Mouse (Mus musculus) midbrain, embryonic 11.5 days (tissue): ENCODE measurements at regions not wholly inside any gene's neighbourhood (a gene's known extent, or its start where the extent isn't known, plus 50 kb on each side); places are given as distances from the start of the nearest gene placed in this dataset.

Source experiments
- ATAC-seq: fragments of 200-750 bp; cut with Nextera tagmentation; 2 replicates; pipeline ENCODE4 v1.8.0; 2017; ENCODE audit warnings: moderate TSS enrichment, moderate library complexity; ENCODE audit not compliant: low FRiP score
- DNase-seq: peaks from one replicate; pipeline ENCODE4 v3.0.0; 2015; ENCODE audit warnings: low spot score; ENCODE audit errors: missing footprints
- H3K27ac ChIP-seq: fragments of 300-500 bp; sonication (generic); 2 replicates; pipeline ENCODE4 v1.5.1; 2014; ENCODE audit warnings: low read depth, low read length
- H3K27me3 ChIP-seq: fragments of 300-500 bp; sonication (generic); 2 replicates; pipeline ENCODE4 v1.6.1; 2014; ENCODE audit warnings: mild to moderate bottlenecking, low read length, moderate library complexity, mixed read lengths; ENCODE audit not compliant: control insufficient read depth, insufficient read depth
- H3K36me3 ChIP-seq: fragments of 300-500 bp; sonication (generic); 2 replicates; pipeline ENCODE4 v1.6.1; 2014; ENCODE audit warnings: mild to moderate bottlenecking, low read length, moderate library complexity, mixed read lengths; ENCODE audit not compliant: control insufficient read depth, insufficient read depth
- H3K4me1 ChIP-seq: fragments of 300-500 bp; sonication (generic); 2 replicates; pipeline ENCODE4 v1.6.1; 2014; ENCODE audit warnings: low read length; ENCODE audit not compliant: control insufficient read depth, insufficient read depth
- H3K4me2 ChIP-seq: fragments of 300-500 bp; sonication (generic); 2 replicates; pipeline ENCODE4 v1.6.1; 2014; ENCODE audit warnings: mild to moderate bottlenecking, moderate library complexity
- H3K4me3 ChIP-seq: fragments of 300-500 bp; sonication (generic); 2 replicates; pipeline ENCODE4 v1.5.1; 2014; ENCODE audit warnings: low read depth, low read length
- H3K9ac ChIP-seq: fragments of 300-500 bp; sonication (generic); 2 replicates; pipeline ENCODE4 v1.6.1; 2014; ENCODE audit warnings: low read length
- H3K9me3 ChIP-seq: fragments of 300-500 bp; sonication (generic); 2 replicates; pipeline ENCODE4 v1.6.1; 2016; ENCODE audit warnings: low read length; ENCODE audit not compliant: control insufficient read depth
- WGBS: fragments of 180-500 bp; shearing (Covaris S2); extraction: QIAGEN DNeasy Blood & Tissue Kit; methylation state at CpG from one replicate; pipeline ENCODE4 v1.1.7; 2014; 5-methylcytosine and 5-hydroxymethylcytosine counted together

DNA sequence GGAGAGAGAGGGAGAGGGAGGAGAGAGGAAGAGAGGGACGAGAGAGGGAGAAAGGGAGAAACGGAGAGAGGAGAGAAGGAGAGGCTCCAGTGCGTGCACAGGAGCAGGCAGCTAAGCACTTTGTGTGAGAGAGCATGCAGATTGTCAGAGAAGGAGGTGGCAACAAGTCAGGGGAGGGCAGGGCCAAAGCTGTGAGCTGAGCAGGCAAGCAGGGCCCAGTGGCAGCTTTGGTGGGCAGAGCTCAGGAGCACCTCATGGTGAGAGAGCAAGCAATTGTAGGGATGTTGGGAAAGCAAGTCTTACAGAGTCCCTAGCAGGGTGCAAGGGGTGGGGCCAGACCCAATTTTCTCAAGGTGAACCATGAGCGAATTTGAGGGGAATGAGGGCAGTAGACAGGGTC, 234.3 kb upstream of the Hey2 start:
- H3K27ac ChIP-seq = no peak overlapping the region
- 37% methylated on average over 4 of the region's 4 CpGs for WGBS
- no peaks in the 10 kb centered on the region for H3K27me3 ChIP-seq
- no peak overlapping the region for H3K9ac ChIP-seq
- 0 out of 2 replicates have a peak, but pooled peaks have one; percentile 24 for ATAC-seq
- no peaks in the 10 kb centered on the region for H3K9me3 ChIP-seq
- no peaks in the 10 kb centered on the region for H3K36me3 ChIP-seq
- H3K4me3 ChIP-seq = no peak overlapping the region
- H3K4me1 ChIP-seq = no peaks in the 10 kb centered on the region
- no peak overlapping the region for H3K4me2 ChIP-seq
- DNase-seq = no peak

- ATAC-seq = no peak
Measured at GRCm38 (mm10) chr10:31076415-31076814, 233.8 kb upstream of the Hey2 start.

DNA sequence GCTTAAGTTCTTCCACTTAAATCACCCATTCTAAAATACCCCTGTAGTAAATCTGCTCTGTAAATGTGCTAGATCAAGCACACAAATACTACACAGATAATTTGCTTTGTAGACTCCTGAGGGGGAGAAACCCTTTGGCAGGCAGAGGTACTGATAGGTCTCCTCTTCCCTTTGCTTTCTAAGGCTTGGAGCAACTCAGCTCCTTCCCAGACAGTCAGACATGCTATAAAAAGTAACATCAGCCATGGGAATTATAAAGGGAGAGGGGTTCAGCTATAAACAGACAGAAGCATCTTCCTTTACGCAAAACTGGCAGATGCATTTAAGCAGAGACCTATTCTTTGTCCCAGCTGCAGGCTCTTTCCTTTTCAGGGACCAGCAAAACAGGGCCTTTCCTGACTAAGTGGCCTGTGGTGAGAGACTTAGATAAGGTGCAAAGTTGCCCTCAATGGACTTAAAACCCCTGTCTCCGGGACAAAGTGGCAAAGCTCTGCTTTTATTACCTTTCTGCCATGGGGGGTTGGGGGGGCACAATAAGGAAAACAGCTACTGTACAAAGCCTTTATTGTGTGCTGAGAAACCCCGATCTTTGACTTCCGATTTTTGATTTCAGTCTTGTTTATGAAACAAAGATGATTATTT, 231.5 kb upstream of the Hey2 start:
- H3K27me3 ChIP-seq = no peaks in the 10 kb centered on the region
- H3K4me1 ChIP-seq = no peaks in the 10 kb centered on the region
- H3K4me2 ChIP-seq = no peak overlapping the region
- no peak for ATAC-seq
- H3K36me3 ChIP-seq = no peaks in the 10 kb centered on the region
- H3K4me3 ChIP-seq = no peak overlapping the region
- H3K9ac ChIP-seq = no peak overlapping the region
- H3K27ac ChIP-seq = no peak overlapping the region
- 74% methylated on average over 4 of the region's 4 CpGs for WGBS
- H3K9me3 ChIP-seq = no peaks in the 10 kb centered on the region
- DNase-seq = no peak

More at GRCm38 (mm10) chr10:31076415-31076814, 233.8 kb upstream of the Hey2 start:
- H3K4me3 ChIP-seq = no peak overlapping the region
- no peak overlapping the region for H3K4me2 ChIP-seq
- no peak overlapping the region for H3K9ac ChIP-seq
- no peaks in the 10 kb centered on the region for H3K9me3 ChIP-seq
- H3K36me3 ChIP-seq = no peaks in the 10 kb centered on the region
- 72% methylated on average over 8 of the region's 8 CpGs for WGBS
- no peaks in the 10 kb centered on the region for H3K27me3 ChIP-seq
- DNase-seq = no peak
- H3K4me1 ChIP-seq = no peaks in the 10 kb centered on the region
- H3K27ac ChIP-seq = no peak overlapping the region

DNA sequence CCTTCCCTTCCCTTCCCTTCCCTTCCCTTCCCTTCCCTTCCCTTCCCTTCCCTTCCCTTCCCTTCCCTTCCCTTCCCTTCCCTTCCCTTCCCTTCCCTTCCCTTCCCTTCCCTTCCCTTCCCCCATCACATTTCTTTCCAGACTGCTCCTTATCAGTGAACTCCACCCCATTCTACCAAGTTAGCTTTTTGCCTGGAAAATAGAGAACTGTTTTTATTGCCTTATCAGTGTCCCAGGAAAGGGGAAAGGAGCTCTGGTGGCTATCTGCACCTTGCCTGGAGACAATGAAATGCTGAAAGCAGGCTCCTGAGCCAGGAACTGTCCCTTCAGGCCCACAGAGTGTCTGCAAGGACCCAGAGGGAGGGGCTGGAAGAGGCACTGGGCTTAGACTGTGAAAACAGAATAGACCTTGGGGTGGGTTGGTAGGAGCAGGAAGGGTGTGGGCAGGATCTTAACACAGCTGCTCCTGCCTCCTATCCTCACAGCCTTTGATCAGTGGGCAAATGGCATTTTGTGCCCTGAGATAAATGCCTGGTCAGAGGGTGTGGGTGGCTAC, 226.1 kb upstream of the Hey2 start:
- no peak for DNase-seq
- H3K4me1 ChIP-seq = no peaks in the 10 kb centered on the region
- ATAC-seq = no peak
- H3K27ac ChIP-seq = no peak overlapping the region
- H3K9me3 ChIP-seq = no peaks in the 10 kb centered on the region
- H3K36me3 ChIP-seq = no peaks in the 10 kb centered on the region
- H3K27me3 ChIP-seq = no peaks in the 10 kb centered on the region
- no peak overlapping the region for H3K4me3 ChIP-seq
- no peak overlapping the region for H3K9ac ChIP-seq
- no peak overlapping the region for H3K4me2 ChIP-seq

DNA sequence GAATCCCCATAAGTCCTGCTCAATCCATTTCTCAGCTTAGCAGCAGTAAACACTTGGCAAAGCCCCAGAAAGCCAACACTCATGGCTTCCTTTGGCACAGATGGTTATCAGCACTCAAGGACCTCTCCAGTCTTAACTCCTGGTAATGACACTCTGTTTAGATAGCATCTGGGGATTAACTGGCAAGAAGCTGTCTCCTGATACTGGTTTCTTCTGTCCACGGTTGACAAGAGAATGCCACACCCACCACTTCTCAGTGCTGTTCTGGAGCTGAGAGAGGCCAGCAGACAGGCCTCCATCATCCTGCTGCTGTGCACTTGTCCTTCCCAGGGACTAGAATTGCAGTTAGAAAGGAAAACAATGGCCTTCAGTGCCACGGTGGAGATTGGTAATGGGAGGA, 220.1 kb upstream of the Hey2 start:
- Histone ChIP-seq H3K36me3 (no peaks in the 10 kb centered on the region), H3K9ac (no peak overlapping the region), H3K4me3 (no peak overlapping the region), H3K9me3 (no peaks in the 10 kb centered on the region), H3K4me1 (no peaks in the 10 kb centered on the region), H3K27me3 (no peaks in the 10 kb centered on the region), H3K4me2 (no peak overlapping the region), H3K27ac (no peak overlapping the region)
- ATAC-seq (no peak), DNase-seq (no peak)
- 32% methylated on average over 2 of the region's 2 CpGs for WGBS

- Histone ChIP-seq H3K4me1 (no peaks in the 10 kb centered on the region), H3K4me2 (no peak overlapping the region), H3K9me3 (no peaks in the 10 kb centered on the region), H3K27me3 (no peaks in the 10 kb centered on the region), H3K9ac (no peak overlapping the region), H3K4me3 (no peak overlapping the region), H3K36me3 (no peaks in the 10 kb centered on the region), H3K27ac (no peak overlapping the region)
- WGBS = 90% methylated on average over 8 of the region's 8 CpGs
- no peak for ATAC-seq
- DNase-seq = no peak
Measured at GRCm38 (mm10) chr10:31053260-31053659, 210.7 kb upstream of the Hey2 start.

DNA sequence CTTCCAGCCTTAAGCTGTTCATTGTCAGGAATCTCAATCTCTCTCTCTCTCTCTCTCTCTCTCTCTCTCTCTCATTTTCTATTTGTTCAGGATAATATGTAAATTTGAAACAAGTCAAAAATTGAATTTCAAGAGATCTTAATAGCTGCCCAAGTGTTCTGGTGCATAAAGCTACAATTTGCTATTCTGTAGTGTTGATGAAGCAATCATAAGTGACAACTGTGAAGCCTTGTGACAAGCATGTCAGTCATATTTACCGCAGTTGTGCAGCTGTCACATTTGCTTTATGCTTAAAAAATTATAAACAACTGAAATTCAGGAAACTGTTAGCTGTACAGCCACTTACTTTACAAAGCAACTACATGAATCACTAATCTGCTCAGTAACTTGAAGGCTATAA, 208.6 kb upstream of the Hey2 start:
- no peak overlapping the region for H3K4me3 ChIP-seq
- H3K27ac ChIP-seq = no peak overlapping the region
- no peaks in the 10 kb centered on the region for H3K27me3 ChIP-seq
- no peaks in the 10 kb centered on the region for H3K9me3 ChIP-seq
- 91% methylated on average over 1 of the region's 1 CpGs for WGBS
- no peak overlapping the region for H3K9ac ChIP-seq
- no peaks in the 10 kb centered on the region for H3K4me1 ChIP-seq
- DNase-seq = no peak
- H3K36me3 ChIP-seq = no peaks in the 10 kb centered on the region
- ATAC-seq = no peak
- no peak overlapping the region for H3K4me2 ChIP-seq

GRCm38 (mm10) chr10:31049352-31049751, 206.8 kb upstream of the Hey2 start:
- no peak for ATAC-seq
- DNase-seq = no peak

DNA sequence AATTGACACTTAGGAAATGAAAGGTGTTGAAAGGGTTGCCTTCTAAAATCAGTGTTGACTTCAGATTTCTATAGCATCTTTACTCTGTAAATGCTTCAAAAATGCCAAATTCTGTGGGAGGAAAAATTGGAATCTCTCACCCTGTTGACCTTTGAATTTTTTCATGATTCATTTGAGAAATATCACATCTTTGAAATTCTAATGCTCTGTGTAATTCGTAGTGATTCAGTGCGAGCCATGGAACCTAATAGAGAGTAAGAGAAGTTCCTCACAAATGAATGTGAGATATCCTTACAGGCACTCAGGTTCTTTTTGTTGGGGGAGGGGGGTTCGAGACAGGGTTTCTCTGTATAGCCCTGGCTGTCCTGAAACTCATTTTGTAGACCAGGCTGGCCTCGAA, 193.0 kb upstream of the Hey2 start:
- Histone ChIP-seq H3K9me3 (no peaks in the 10 kb centered on the region), H3K4me2 (no peak overlapping the region), H3K4me3 (no peak overlapping the region), H3K27me3 (no peaks in the 10 kb centered on the region), H3K27ac (no peak overlapping the region), H3K9ac (no peak overlapping the region), H3K4me1 (no peaks in the 10 kb centered on the region), H3K36me3 (no peaks in the 10 kb centered on the region)
- ATAC-seq (no peak), DNase-seq (no peak)
- WGBS = 86% methylated on average over 4 of the region's 4 CpGs

More at GRCm38 (mm10) chr10:31049352-31049751, 206.8 kb upstream of the Hey2 start:
- 73% methylated on average over 2 of the region's 2 CpGs for WGBS
- Histone ChIP-seq H3K4me1 (no peaks in the 10 kb centered on the region), H3K4me3 (no peak overlapping the region), H3K27ac (no peak overlapping the region), H3K9ac (no peak overlapping the region), H3K9me3 (no peaks in the 10 kb centered on the region), H3K4me2 (no peak overlapping the region), H3K27me3 (no peaks in the 10 kb centered on the region), H3K36me3 (no peaks in the 10 kb centered on the region)
